Mouse (Mus musculus) CH12.LX (cell line): ENCODE measurements around the gene Teddm2. TPM values are rescaled to one million over a fixed set of nuclear protein-coding genes. Genes with fewer than 3 reads are reported as not detected.

Source experiments
- DNase-seq: peaks from one replicate; pipeline ENCODE4 v3.0.0-alpha.2; 2013; ENCODE audit errors: extremely low read depth
- H3K27ac ChIP-seq: 2 replicates; pipeline ENCODE4 v1.5.1; 2012; ENCODE audit warnings: low read depth, mild to moderate bottlenecking, control low read depth, moderate library complexity; ENCODE audit not compliant: insufficient read depth
- H3K27me3 ChIP-seq: replicated peaks from 2 replicates; pipeline ENCODE3; 2012; ENCODE audit warnings: inconsistent platforms
- H3K36me3 ChIP-seq, 2 experiments: replicated peaks in 1 of 2; 2 replicates each; pipeline versions ENCODE3 to v1.6.1; 2012; ENCODE audit warnings: inconsistent platforms in 1 of 2, low read length in 1 of 2, mild to moderate bottlenecking in 1 of 2, mixed read lengths in 1 of 2, moderate library complexity in 1 of 2; ENCODE audit not compliant: control insufficient read depth in 1 of 2, insufficient read depth in 1 of 2
- H3K4me1 ChIP-seq, 2 experiments: 2 replicates each; pipeline ENCODE4 v1.6.1; 2012; ENCODE audit warnings: inconsistent platforms in 1 of 2, moderate library complexity in 1 of 2; ENCODE audit not compliant: insufficient read depth in 2 of 2, control insufficient read depth in 1 of 2
- H3K4me2 ChIP-seq: 2 replicates; pipeline ENCODE4 v1.6.1; 2012; ENCODE audit warnings: low read depth, mild to moderate bottlenecking, control low read depth; ENCODE audit not compliant: poor library complexity, insufficient read depth, severe bottlenecking
- H3K4me3 ChIP-seq, 3 experiments: fragments of 150-350 bp in 1 of 3; sonication (generic) in 1 of 3; replicated peaks in 1 of 3; 2 replicates each; pipeline versions ENCODE3 to v1.5.1; 2011 to 2012; ENCODE audit warnings: low read depth in 2 of 3, low read length in 2 of 3, mild to moderate bottlenecking in 2 of 3, moderate library complexity in 2 of 3, control low read depth in 1 of 3, improper control_type of control experiment in 1 of 3, inconsistent platforms in 1 of 3, mixed read lengths in 1 of 3; ENCODE audit not compliant: poor library complexity in 1 of 3
- H3K79me2 ChIP-seq: replicated peaks from 2 replicates; pipeline ENCODE4 v1.6.1; 2012; ENCODE audit warnings: mild to moderate bottlenecking, moderate library complexity; ENCODE audit not compliant: control insufficient read depth, poor library complexity, insufficient read depth, severe bottlenecking; ENCODE audit errors: extremely low read depth
- H3K9ac ChIP-seq: 2 replicates; pipeline ENCODE4 v1.6.1; 2012; ENCODE audit warnings: low read depth, mild to moderate bottlenecking, control low read depth, moderate library complexity; ENCODE audit not compliant: insufficient read depth
- H3K9me3 ChIP-seq: replicated peaks from 2 replicates; pipeline ENCODE3; 2012; ENCODE audit warnings: low read length, inconsistent platforms, mixed read lengths
- CHD1 ChIP-seq: IDR thresholded peaks from 2 replicates; pipeline ENCODE4 v1.6.1; 2012; ENCODE audit warnings: low read depth, low read length, improper control_type of control experiment, inconsistent platforms
- CHD2 ChIP-seq: IDR thresholded peaks from 2 replicates; pipeline ENCODE4 v1.6.1; 2011; ENCODE audit warnings: low read length, improper control_type of control experiment
- CTCF ChIP-seq, 2 experiments: IDR thresholded peaks in 1 of 2; conservative IDR thresholded peaks in 1 of 2; 2 replicates each; pipeline ENCODE4 v1.5.1; 2011 to 2012; ENCODE audit warnings: low read depth in 2 of 2, low read length in 2 of 2, improper control_type of control experiment in 1 of 2, inconsistent platforms in 1 of 2, mild to moderate bottlenecking in 1 of 2, moderate library complexity in 1 of 2
- E2F4 ChIP-seq: IDR thresholded peaks from 2 replicates; pipeline ENCODE4 v1.6.1; 2011; ENCODE audit warnings: low read depth, low read length, improper control_type of control experiment; ENCODE audit not compliant: insufficient replicate concordance
- ELF1 ChIP-seq: IDR thresholded peaks from 2 replicates; pipeline ENCODE4 v1.6.1; 2014; ENCODE audit warnings: low read depth, mild to moderate bottlenecking, inconsistent platforms, low read length, improper control_type of control experiment
- EP300 ChIP-seq: IDR thresholded peaks from 2 replicates; pipeline ENCODE4 v1.6.1; 2011; ENCODE audit warnings: low read length, improper control_type of control experiment
- ETS1 ChIP-seq: conservative IDR thresholded peaks from 2 replicates; pipeline ENCODE4 v1.6.1; 2012; ENCODE audit warnings: low read depth, mild to moderate bottlenecking, inconsistent platforms, low read length, improper control_type of control experiment, moderate library complexity
- HCFC1 ChIP-seq: IDR thresholded peaks from 2 replicates; pipeline ENCODE4 v1.6.1; 2012; ENCODE audit warnings: low read depth, mild to moderate bottlenecking, inconsistent platforms, low read length, improper control_type of control experiment
- JUN ChIP-seq: IDR thresholded peaks from 2 replicates; pipeline ENCODE4 v1.6.1; 2011; ENCODE audit warnings: low read depth, mild to moderate bottlenecking, low read length, improper control_type of control experiment, moderate library complexity; ENCODE audit not compliant: insufficient read depth
- JUND ChIP-seq: conservative IDR thresholded peaks from 2 replicates; pipeline ENCODE4 v1.6.1; 2011; ENCODE audit warnings: low read depth, low read length, improper control_type of control experiment
- MAZ ChIP-seq: IDR thresholded peaks from 2 replicates; pipeline ENCODE4 v1.6.1; 2012; ENCODE audit warnings: low read depth, mild to moderate bottlenecking, inconsistent platforms, low read length, improper control_type of control experiment, moderate library complexity
- POLR2A ChIP-seq: IDR thresholded peaks from 2 replicates; pipeline ENCODE4 v1.6.1; 2011; ENCODE audit warnings: low read depth, mild to moderate bottlenecking, improper control_type of control experiment, low read length
- POLR2AphosphoS2 ChIP-seq: IDR thresholded peaks from 2 replicates; pipeline ENCODE4 v1.6.1; 2011; ENCODE audit warnings: low read depth, low read length, improper control_type of control experiment
- RAD21 ChIP-seq: IDR thresholded peaks from 2 replicates; pipeline ENCODE4 v1.6.1; 2011; ENCODE audit warnings: low read depth, mild to moderate bottlenecking, low read length, improper control_type of control experiment, moderate library complexity
- RCOR1 ChIP-seq: conservative IDR thresholded peaks from 2 replicates; pipeline ENCODE4 v1.6.1; 2012; ENCODE audit warnings: low read depth, mild to moderate bottlenecking, inconsistent platforms, low read length, improper control_type of control experiment
- SIN3A ChIP-seq: IDR thresholded peaks from 2 replicates; pipeline ENCODE4 v1.6.1; 2012; ENCODE audit warnings: low read length, improper control_type of control experiment, inconsistent platforms
- SMC3 ChIP-seq: IDR thresholded peaks from 2 replicates; pipeline ENCODE4 v1.6.1; 2011; ENCODE audit warnings: low read depth, low read length, improper control_type of control experiment
- TBP ChIP-seq: conservative IDR thresholded peaks from 2 replicates; pipeline ENCODE4 v1.6.1; 2011; ENCODE audit warnings: low read depth, low read length, improper control_type of control experiment
- TCF12 ChIP-seq: IDR thresholded peaks from 2 replicates; pipeline ENCODE4 v1.6.1; 2014; ENCODE audit warnings: low read depth, mild to moderate bottlenecking, inconsistent platforms, low read length, improper control_type of control experiment
- UBTF ChIP-seq: IDR thresholded peaks from 2 replicates; pipeline ENCODE4 v1.6.1; 2012; ENCODE audit warnings: low read depth, mild to moderate bottlenecking, inconsistent platforms, low read length, improper control_type of control experiment, moderate library complexity
- USF2 ChIP-seq: conservative IDR thresholded peaks from 2 replicates; pipeline ENCODE4 v1.6.1; 2011; ENCODE audit warnings: low read depth, low read length, improper control_type of control experiment
- ZC3H11A ChIP-seq: IDR thresholded peaks from 2 replicates; pipeline ENCODE4 v1.6.1; 2012; ENCODE audit warnings: low read depth, mild to moderate bottlenecking, inconsistent platforms, low read length, improper control_type of control experiment
- ZKSCAN1 ChIP-seq: IDR thresholded peaks from 2 replicates; pipeline ENCODE4 v1.6.1; 2012; ENCODE audit warnings: low read depth, inconsistent platforms, low read length, improper control_type of control experiment, borderline replicate concordance
- ZMIZ1 ChIP-seq: IDR thresholded peaks from 2 replicates; pipeline ENCODE4 v1.6.1; 2012; ENCODE audit warnings: low read depth, mild to moderate bottlenecking, inconsistent platforms, low read length, improper control_type of control experiment
- ZNF384 ChIP-seq: IDR thresholded peaks from 2 replicates; pipeline ENCODE4 v1.6.1; 2012; ENCODE audit warnings: low read depth, low read length, improper control_type of control experiment, inconsistent platforms
- dilution Hi-C: fragments of 300-500 bp; cut with MboI; formaldehyde crosslinking; loops from 2 replicates; pipeline ENCODE4 v1.14.3; 2020; ENCODE audit warnings: low sequenced_read_pairs; ENCODE audit not compliant: extremely low pct_unique_long_range_greater_than_20kb, extremely low pct_ligation_motif_present
- in situ Hi-C: fragments of 300-500 bp; cut with MboI; formaldehyde crosslinking; loops from 3 replicates; pipeline ENCODE4 v1.14.3; 2019; ENCODE audit warnings: low sequenced_read_pairs, low pct_ligation_motif_present, low pct_unique_long_range_greater_than_20kb, mixed read lengths
- polyA plus RNA-seq: library from polyadenylated mRNA; unstranded; fragments of >175 nt; gene quantifications from 2 replicates; pipeline ENCODE4 v1.2.1, GENCODE M21; 2012; ENCODE audit warnings: low read depth; ENCODE audit not compliant: insufficient read length
- total RNA-seq, 2 experiments: library from RNA; depleted of rRNA; stranded (reverse); fragments of 300-350 nt in 1 of 2; fragments of >200 nt in 1 of 2; gene quantifications; 2 replicates each; pipeline ENCODE4 v1.2.3; 2012 to 2014

Gene Teddm2
- total and polyA plus RNA-seq, 3 experiments, result 0.04 TPM; not detected in 2

DNA sequence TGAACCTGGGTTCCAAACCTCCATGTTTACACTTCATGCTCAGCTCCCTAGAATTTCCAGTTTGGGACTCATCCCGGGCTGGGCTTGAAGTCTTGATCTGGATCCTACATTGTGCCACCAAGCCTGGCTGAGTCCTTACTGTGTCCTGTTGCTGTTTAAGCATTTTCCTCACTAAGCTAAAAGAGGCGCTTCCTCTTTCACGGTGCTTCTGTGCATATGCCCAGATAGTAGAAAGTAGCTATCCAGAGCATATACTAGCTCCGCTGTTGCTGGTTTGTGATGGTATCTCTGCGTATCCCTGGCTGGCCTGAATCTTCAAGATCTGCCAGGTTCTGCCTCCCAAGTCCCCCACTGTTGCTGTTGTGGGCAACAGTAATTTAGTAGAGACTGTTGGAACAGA is 10.4 kb upstream of the Teddm2 start:
- H3K9ac ChIP-seq, result no peak overlapping the region
- dilution Hi-C loops (no loop called here), in situ Hi-C loops (no loop called here)

DNA sequence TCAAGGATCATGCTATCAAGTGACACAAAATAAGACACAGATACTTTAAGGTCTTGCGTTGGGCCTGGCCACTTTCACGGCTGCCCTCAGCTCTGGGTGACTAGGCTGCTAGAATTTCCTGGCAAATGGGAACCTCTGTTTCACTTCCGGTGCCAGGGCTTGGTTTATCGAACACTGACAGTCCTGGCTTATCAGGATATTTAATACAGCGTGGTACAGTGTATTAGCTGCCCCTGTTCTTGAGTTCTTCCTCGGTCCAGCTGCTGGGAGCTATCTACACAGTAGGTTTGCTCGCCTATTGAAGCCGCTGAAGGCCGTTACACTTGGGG is 9.9 kb upstream of the Teddm2 start:
- H3K4me1 ChIP-seq, result peaks cover 0 to 6% of the 10 kb centered on the region in 2 experiments; a peak in 2 of 4 replicates
- H3K4me3 ChIP-seq, result no peak overlapping the region
- H3K9me3 ChIP-seq, result no peaks in the 10 kb centered on the region
- no peak overlapping the region for H3K27ac ChIP-seq
- TF ChIP-seq EP300 (no peak), TBP (no peak), E2F4 (no peak), ELF1 (no peak), UBTF (no peak), SIN3A (no peak), USF2 (no peak), RCOR1 (no peak), CHD2 (no peak), CTCF (conservative IDR thresholded peaks at IDR 0.05 in 1 of 2, IDR thresholded peaks at IDR 0.05 in 1 of 2; ENCODE audit: low read depth in 2 of 2, low read length in 2 of 2) (no peak), TCF12 (no peak), ZKSCAN1 (no peak), JUN (no peak), ZC3H11A (no peak), ZNF384 (no peak), POLR2A (no peak), MAZ (no peak), CHD1 (no peak)
- in situ Hi-C loops, result no loop called here
- no peaks in the 10 kb centered on the region for H3K27me3 ChIP-seq
- no peak overlapping the region for H3K9ac ChIP-seq
- no peaks in the 10 kb centered on the region for H3K79me2 ChIP-seq
- DNase-seq, result no peak
- dilution Hi-C loops, result no loop called here
- H3K4me2 ChIP-seq, result no peak overlapping the region
- peaks cover 25 to 47% of the 10 kb centered on the region in 2 experiments for H3K36me3 ChIP-seq

More for the DNA sequence above, 10.4 kb upstream of the Teddm2 start:
- Histone ChIP-seq H3K27me3 (no peaks in the 10 kb centered on the region), H3K27ac (no peak overlapping the region)
- no peak for TF ChIP-seq UBTF
- no peak for TF ChIP-seq JUND
- no peak for TF ChIP-seq SMC3
- TF ChIP-seq ETS1, result no peak
- TF ChIP-seq RAD21, result no peak
- no peak for TF ChIP-seq HCFC1
- TF ChIP-seq USF2, result no peak
- no peak for TF ChIP-seq E2F4
- no peak for TF ChIP-seq TBP
- no peak for TF ChIP-seq ZMIZ1
- no peak for TF ChIP-seq ELF1
- TF ChIP-seq POLR2AphosphoS2, result no peak
- TF ChIP-seq ZNF384, result no peak
- TF ChIP-seq, all 38 proteins: peak for 0
- Histone ChIP-seq H3K4me2 (no peak overlapping the region), H3K4me3 (no peak overlapping the region), H3K79me2 (no peaks in the 10 kb centered on the region), H3K4me1 (peaks cover 0 to 6% of the 10 kb centered on the region in 2 experiments; a peak in 2 of 4 replicates), H3K36me3 (peaks cover 20 to 43% of the 10 kb centered on the region in 2 experiments), H3K9me3 (no peaks in the 10 kb centered on the region)
- no peak for DNase-seq
